Mouse (Mus musculus) heart, postnatal 0 days (tissue): ENCODE measurements around the gene Hoxc6.

ENCODE experiments used
- CTCF ChIP-seq: IDR thresholded peaks from 2 replicates; pipeline ENCODE4 v1.5.1; 2016; ENCODE audit warnings: antibody characterized with exemption, control low read depth, low read depth
- EP300 ChIP-seq: IDR thresholded peaks from 2 replicates; pipeline ENCODE4 v1.6.1; 2016; ENCODE audit warnings: antibody characterized with exemption, low read depth

DNA sequence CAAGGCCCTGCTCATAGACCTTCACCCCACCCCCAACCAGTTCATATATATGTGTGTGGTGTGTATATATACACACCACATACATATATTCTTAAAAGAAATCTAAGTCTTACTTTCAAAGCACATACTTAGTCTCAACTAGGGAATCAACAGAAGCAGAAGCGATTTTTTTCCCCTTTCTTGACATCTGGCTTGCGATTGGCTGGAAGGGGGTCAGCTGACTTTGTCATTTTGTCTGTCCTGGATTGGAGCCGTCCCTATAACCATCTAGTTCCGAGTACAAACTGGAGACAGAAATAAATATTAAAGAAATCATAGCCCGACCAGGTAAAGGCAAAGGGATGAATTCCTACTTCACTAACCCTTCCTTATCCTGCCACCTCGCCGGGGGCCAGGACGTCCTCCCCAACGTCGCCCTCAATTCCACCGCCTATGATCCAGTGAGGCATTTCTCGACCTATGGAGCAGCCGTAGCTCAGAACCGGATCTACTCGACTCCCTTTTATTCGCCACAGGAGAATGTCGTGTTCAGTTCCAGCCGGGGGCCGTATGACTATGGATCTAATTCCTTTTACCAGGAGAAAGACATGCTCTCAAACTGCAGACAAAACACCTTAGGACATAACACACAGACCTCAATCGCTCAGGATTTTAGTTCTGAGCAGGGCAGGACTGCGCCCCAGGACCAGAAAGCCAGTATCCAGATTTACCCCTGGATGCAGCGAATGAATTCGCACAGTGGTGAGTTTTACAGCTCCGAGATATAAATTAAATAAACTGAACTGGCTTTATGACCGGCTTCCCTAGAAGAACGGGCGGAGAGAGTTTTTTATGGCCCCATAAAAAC, 11.4 kb downstream of the Hoxc6 start:
- TF ChIP-seq CTCF (no peak), EP300 (no peak)
